ENCODE assay signal across 33 mouse cellular contexts in the genomic region with DNA sequence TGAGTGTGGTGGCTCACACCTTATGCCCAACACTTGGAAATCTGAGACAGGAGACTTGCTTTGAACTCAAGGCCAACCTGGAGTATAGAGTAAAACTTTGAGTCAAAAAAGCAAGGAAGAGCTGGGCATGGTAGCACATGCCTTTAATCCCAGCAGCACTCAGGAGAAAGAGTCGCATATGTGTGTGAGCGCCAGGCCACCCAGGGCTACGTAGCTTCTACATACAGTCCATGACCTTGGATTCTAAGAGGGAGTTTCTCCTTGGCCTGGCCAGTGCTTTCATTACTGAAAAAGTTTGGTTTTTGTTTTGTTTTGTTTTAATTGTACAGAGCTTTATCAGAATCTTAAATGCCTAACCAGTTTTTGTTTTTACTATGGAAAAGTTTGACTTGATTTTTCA. TPM values are rescaled to one million over a fixed set of nuclear protein-coding genes. Genes with fewer than 3 reads are reported as not detected.
"Had no signal": no experiment of that assay in that cellular context is flagged by ENCODE, and none has a peak within 500 bp of the region (broad histone marks: within the 10 kb centered on the region; RNA-seq: fewer than 3 reads in every experiment).

No protein-coding gene starts in this region.

- ATAC-seq: liver, embryonic 12.5 days; midbrain, embryonic 13.5 days; midbrain, embryonic 16.5 days had no signal

- H3K27ac ChIP-seq: layer of hippocampus, adult 2 months; limb, embryonic 10.5 days; limb, embryonic 13.5 days; liver, embryonic 12.5 days; liver, embryonic 15.5 days; lung, embryonic 15.5 days; midbrain, embryonic 10.5 days; midbrain, embryonic 13.5 days; neural tube, embryonic 13.5 days; stomach, postnatal 0 days had no signal

- H3K4me3 ChIP-seq: layer of hippocampus, adult 2 months; limb, embryonic 10.5 days; limb, embryonic 13.5 days; liver, embryonic 12.5 days; liver, embryonic 15.5 days; lung, embryonic 15.5 days; megakaryocyte, embryonic 14.5 days; midbrain, embryonic 10.5 days; midbrain, embryonic 13.5 days; myocyte; neural tube, embryonic 13.5 days had no signal

- DNase-seq: kidney, adult 18-20 months; kidney, adult 9 months; kidney, postnatal 14 days; layer of hippocampus, adult 9-11 months; liver; lung, adult 18-20 months; lung, postnatal 10 days; lung, postnatal 36 days; right cerebral cortex, adult 18-20 months; right cerebral cortex, postnatal 14 days; right cerebral cortex, postnatal 4 days; thymus, adult 2 months; thymus, postnatal 25 days had no signal

- H3K9me3 ChIP-seq: limb, embryonic 10.5 days; limb, embryonic 13.5 days; liver, embryonic 12.5 days; liver, embryonic 15.5 days; lung, embryonic 15.5 days; megakaryocyte, embryonic 14.5 days; midbrain, embryonic 10.5 days; midbrain, embryonic 13.5 days; neural tube, embryonic 13.5 days had no signal

- H3K4me1 ChIP-seq: limb, embryonic 10.5 days; limb, embryonic 13.5 days; lung, embryonic 15.5 days; midbrain, embryonic 10.5 days; midbrain, embryonic 13.5 days; neural tube, embryonic 13.5 days had no signal

- H3K9ac ChIP-seq: limb, embryonic 13.5 days; liver, embryonic 12.5 days; liver, embryonic 15.5 days; lung, embryonic 15.5 days; midbrain, embryonic 13.5 days; neural tube, embryonic 13.5 days had no signal

- H3K27me3 ChIP-seq: limb, embryonic 13.5 days; liver, embryonic 12.5 days; liver, embryonic 15.5 days; lung, embryonic 15.5 days; megakaryocyte, embryonic 14.5 days; midbrain, embryonic 13.5 days; neural tube, embryonic 13.5 days had no signal

- H3K4me2 ChIP-seq: limb, embryonic 13.5 days; liver, embryonic 12.5 days; liver, embryonic 15.5 days; lung, embryonic 15.5 days; midbrain, embryonic 13.5 days; neural tube, embryonic 13.5 days had no signal

RNA-seq across cellular contexts. Expression of gene Tm4sf20, which starts 24.3 kb away (rescaled TPM):
- total RNA-seq: layer of hippocampus, adult 2 months; layer of hippocampus, postnatal 25 days; left cerebral cortex, adult 18-20 months; left cerebral cortex, postnatal 25 days; monocyte, adult 5-6 weeks; neutrophil, adult 5-6 weeks had no signal
- polyA plus RNA-seq: limb, embryonic 10.5 days; liver, embryonic 12.5 days; midbrain, embryonic 10.5 days; myocyte had no signal

RNA-seq across cellular contexts. Expression of gene Gm47791, which starts 27.1 kb away (rescaled TPM):
- total RNA-seq: layer of hippocampus, adult 2 months; layer of hippocampus, postnatal 25 days; left cerebral cortex, adult 18-20 months; left cerebral cortex, postnatal 25 days; monocyte, adult 5-6 weeks; neutrophil, adult 5-6 weeks had no signal
- polyA plus RNA-seq: large intestine, adult 2 months; limb, embryonic 10.5 days; limb, embryonic 13.5 days; liver, embryonic 12.5 days; liver, embryonic 15.5 days; lung, embryonic 15.5 days; midbrain, embryonic 10.5 days; midbrain, embryonic 13.5 days; midbrain, embryonic 16.5 days; myocyte; neural tube, embryonic 13.5 days; stomach, embryonic 14.5 days; stomach, postnatal 0 days; thymus, adult 2 months had no signal
